Mouse (Mus musculus) E14TG2a.4 (cell line): ENCODE measurements at regions not wholly inside any gene's neighbourhood (a gene's known extent, or its start where the extent isn't known, plus 50 kb on each side); places are given as distances from the start of the nearest gene placed in this dataset.

Experiments used
- H3K27me3 ChIP-seq: 2 replicates; pipeline ENCODE4 v1.6.1; 2014; ENCODE audit warnings: low read length, control low read depth; ENCODE audit not compliant: insufficient read depth
- H3K36me3 ChIP-seq: 2 replicates; pipeline ENCODE4 v1.6.1; 2014; ENCODE audit warnings: low read length, control low read depth; ENCODE audit not compliant: insufficient read depth
- H3K4me1 ChIP-seq: replicated peaks from 2 replicates; pipeline ENCODE4 v1.6.1; 2014; ENCODE audit warnings: low read depth, low read length, control low read depth
- H3K4me3 ChIP-seq: replicated peaks from 2 replicates; pipeline ENCODE4 v1.5.1; 2014; ENCODE audit warnings: mild to moderate bottlenecking, low read length
- H3K9me3 ChIP-seq: 2 replicates; pipeline ENCODE4 v1.6.1; 2014; ENCODE audit warnings: low read length, control low read depth
- CTCF ChIP-seq: conservative IDR thresholded peaks from 2 replicates; pipeline ENCODE4 v1.5.1; 2014; ENCODE audit warnings: low read length
- NANOG ChIP-seq: IDR thresholded peaks from 2 replicates; pipeline ENCODE4 v1.6.1; 2014; ENCODE audit warnings: borderline replicate concordance, low read length, mixed read lengths
- POU5F1 ChIP-seq: IDR thresholded peaks from 2 replicates; pipeline ENCODE4 v1.6.1; 2014; ENCODE audit warnings: low read length, borderline replicate concordance

- Histone ChIP-seq H3K9me3 (no peaks in the 10 kb centered on the region), H3K4me3 (no peak overlapping the region), H3K27me3 (no peaks in the 10 kb centered on the region), H3K4me1 (peaks cover 22% of the 10 kb centered on the region), H3K36me3 (no peaks in the 10 kb centered on the region)
- TF ChIP-seq NANOG (no peak), CTCF (no peak), POU5F1 (no peak)
These were observed 2209.4 kb upstream of the Gm7489 start for GRCm38 (mm10) chr15:51675291-51675690.

- no peak for TF ChIP-seq NANOG
- TF ChIP-seq POU5F1, result no peak
- TF ChIP-seq CTCF, result no peak
These were observed 2208.0 kb upstream of the Gm7489 start for GRCm38 (mm10) chr15:51676694-51677093.

GRCm38 (mm10) chr15:51677266-51677665 is 2207.4 kb upstream of the Gm7489 start:
- Histone ChIP-seq H3K36me3 (no peaks in the 10 kb centered on the region), H3K27me3 (no peaks in the 10 kb centered on the region), H3K4me3 (no peak overlapping the region), H3K9me3 (no peaks in the 10 kb centered on the region), H3K4me1 (peaks cover 27% of the 10 kb centered on the region)
- TF ChIP-seq POU5F1, result no peak
- TF ChIP-seq CTCF, result 0 out of 2 replicates have a peak, but pooled peaks have one; percentile 4
- TF ChIP-seq NANOG, result no peak

More at GRCm38 (mm10) chr15:51676694-51677093, 2208.0 kb upstream of the Gm7489 start:
- Histone ChIP-seq H3K4me1 (peaks cover 22% of the 10 kb centered on the region), H3K36me3 (no peaks in the 10 kb centered on the region), H3K27me3 (no peaks in the 10 kb centered on the region), H3K4me3 (no peak overlapping the region), H3K9me3 (no peaks in the 10 kb centered on the region)

GRCm38 (mm10) chr15:51679186-51679902 is 2205.4 kb upstream of the Gm7489 start:
- H3K27me3 ChIP-seq, result no peaks in the 10 kb centered on the region
- no peaks in the 10 kb centered on the region for H3K9me3 ChIP-seq
- no peaks in the 10 kb centered on the region for H3K36me3 ChIP-seq
- peaks cover 20% of the 10 kb centered on the region for H3K4me1 ChIP-seq
- H3K4me3 ChIP-seq, result no peak overlapping the region
- TF ChIP-seq CTCF (peak; percentile 12; the same call in 1 of the 2 replicates), POU5F1 (no peak)

DNA sequence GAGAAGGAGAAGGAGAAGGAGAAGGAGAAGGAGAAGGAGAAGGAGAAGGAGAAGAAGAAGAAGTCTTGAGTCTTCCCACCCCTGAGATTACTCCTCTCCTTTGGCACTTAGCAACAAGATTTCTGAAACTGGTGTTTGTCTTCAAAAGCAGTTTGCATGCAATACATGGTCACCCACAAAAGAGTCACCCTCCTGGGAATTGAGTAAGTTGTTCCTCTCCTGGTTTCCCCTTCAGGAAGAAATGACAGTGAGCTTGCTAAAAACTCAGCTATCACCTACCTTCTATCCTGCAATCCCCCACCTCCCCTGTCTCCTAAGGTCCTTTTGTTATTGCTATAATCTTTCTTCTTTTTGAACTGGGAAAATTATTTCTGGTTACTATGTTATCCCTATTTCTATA is 2204.2 kb upstream of the Gm7489 start:
- Histone ChIP-seq H3K36me3 (no peaks in the 10 kb centered on the region), H3K27me3 (no peaks in the 10 kb centered on the region), H3K9me3 (no peaks in the 10 kb centered on the region), H3K4me3 (no peak overlapping the region), H3K4me1 (peaks cover 31% of the 10 kb centered on the region)
- TF ChIP-seq NANOG (no peak), POU5F1 (no peak), CTCF (no peak)

- Histone ChIP-seq H3K9me3 (no peaks in the 10 kb centered on the region), H3K4me3 (no peak overlapping the region), H3K27me3 (no peaks in the 10 kb centered on the region), H3K36me3 (no peaks in the 10 kb centered on the region), H3K4me1 (peaks cover 32% of the 10 kb centered on the region)
- no peak for TF ChIP-seq NANOG
- TF ChIP-seq POU5F1, result no peak
These were observed 2203.5 kb upstream of the Gm7489 start for GRCm38 (mm10) chr15:51681191-51681590.

GRCm38 (mm10) chr15:51682331-51682730 is 2202.4 kb upstream of the Gm7489 start:
- no peak for TF ChIP-seq CTCF
- TF ChIP-seq POU5F1, result no peak
- no peak for TF ChIP-seq NANOG
- Histone ChIP-seq H3K27me3 (no peaks in the 10 kb centered on the region), H3K9me3 (no peaks in the 10 kb centered on the region), H3K36me3 (no peaks in the 10 kb centered on the region), H3K4me1 (peaks cover 32% of the 10 kb centered on the region), H3K4me3 (no peak overlapping the region)

- Histone ChIP-seq H3K4me1 (peaks cover 19% of the 10 kb centered on the region), H3K27me3 (no peaks in the 10 kb centered on the region), H3K4me3 (no peak overlapping the region), H3K36me3 (no peaks in the 10 kb centered on the region), H3K9me3 (peaks cover 6% of the 10 kb centered on the region; the same call in 1 of the 2 replicates)
- no peak for TF ChIP-seq NANOG
These were observed 2197.6 kb upstream of the Gm7489 start for GRCm38 (mm10) chr15:51687007-51687540.

- TF ChIP-seq CTCF (no peak), NANOG (no peak), POU5F1 (no peak)
- no peaks in the 10 kb centered on the region for H3K36me3 ChIP-seq
- H3K4me3 ChIP-seq, result no peak overlapping the region
- peaks cover 9% of the 10 kb centered on the region; the same call in 1 of the 2 replicates for H3K9me3 ChIP-seq
- H3K27me3 ChIP-seq, result no peaks in the 10 kb centered on the region
- H3K4me1 ChIP-seq, result peaks cover 11% of the 10 kb centered on the region
These were observed 2195.2 kb upstream of the Gm7489 start for GRCm38 (mm10) chr15:51689498-51689897.
